Comparison of ENCODE assay signal across 24 mouse cellular contexts in genomic region chr12:40277581-40277980, GRCm38 (mm10).
"Had no signal": no experiment of that assay in that cellular context is flagged by ENCODE, and none has a peak within 500 bp of the region (broad histone marks: within the 10 kb centered on the region; RNA-seq: fewer than 3 reads in every experiment).

No protein-coding gene starts in this region.

- H3K4me1 ChIP-seq: liver, embryonic 15.5 days; lung, embryonic 15.5 days; midbrain, embryonic 13.5 days; midbrain, embryonic 15.5 days; neural tube, embryonic 13.5 days; neural tube, embryonic 15.5 days; stomach, embryonic 15.5 days had no signal

- H3K9me3 ChIP-seq: liver, embryonic 15.5 days; lung, embryonic 15.5 days; megakaryocyte, embryonic 14.5 days; midbrain, embryonic 13.5 days; midbrain, embryonic 15.5 days; neural tube, embryonic 13.5 days; neural tube, embryonic 15.5 days; stomach, embryonic 15.5 days had no signal

- H3K4me2 ChIP-seq: liver, embryonic 15.5 days; lung, embryonic 15.5 days; midbrain, embryonic 11.5 days; midbrain, embryonic 13.5 days; midbrain, embryonic 15.5 days; neural tube, embryonic 13.5 days; neural tube, embryonic 15.5 days; stomach, embryonic 15.5 days had no signal

- H3K27me3 ChIP-seq: liver, embryonic 15.5 days; lung, embryonic 15.5 days; midbrain, embryonic 13.5 days; midbrain, embryonic 15.5 days; neural tube, embryonic 13.5 days; neural tube, embryonic 15.5 days; stomach, embryonic 15.5 days had no signal

- H3K36me3 ChIP-seq: liver, embryonic 15.5 days; lung, embryonic 15.5 days; midbrain, embryonic 13.5 days; midbrain, embryonic 15.5 days; neural tube, embryonic 13.5 days; neural tube, embryonic 15.5 days; stomach, embryonic 15.5 days had no signal

- H3K4me3 ChIP-seq: liver, embryonic 15.5 days; lung, embryonic 15.5 days; megakaryocyte, embryonic 14.5 days; midbrain, embryonic 13.5 days; midbrain, embryonic 15.5 days; myocyte; neural tube, embryonic 13.5 days; neural tube, embryonic 15.5 days; stomach, embryonic 15.5 days had no signal

- H3K9ac ChIP-seq: liver, embryonic 15.5 days; liver, postnatal 0 days; lung, embryonic 15.5 days; midbrain, embryonic 13.5 days; midbrain, embryonic 15.5 days; neural tube, embryonic 13.5 days; neural tube, embryonic 15.5 days; stomach, embryonic 15.5 days had no signal

- H3K27ac ChIP-seq: liver, embryonic 15.5 days; lung, embryonic 15.5 days; macrophage; midbrain, embryonic 13.5 days; midbrain, embryonic 15.5 days; neural tube, embryonic 13.5 days; neural tube, embryonic 15.5 days; stomach, embryonic 15.5 days; stomach, postnatal 0 days had no signal

- DNase-seq: liver, postnatal 0 days; lung, adult 2 months; lung, postnatal 14 days; lung, postnatal 36 days; retina, postnatal 1 day; right cerebral cortex, adult 18-20 months; right cerebral cortex, postnatal 25 days; right cerebral cortex, postnatal 4 days; thymus, adult 2 months; thymus, postnatal 25 days; thymus, postnatal 4 days had no signal

- ATAC-seq: liver, postnatal 0 days; lung, postnatal 0 days; midbrain, embryonic 13.5 days; midbrain, embryonic 15.5 days had no signal
